Mouse (Mus musculus): Measurements from ENCODE around the gene Gucy1b2. TPM values are rescaled to one million over a fixed set of nuclear protein-coding genes. Genes with fewer than 3 reads are reported as not detected.

The Gucy1b2 gene
- polyA plus RNA-seq, 1 experiment from 2014 or later, result 0.18 TPM

- Histone ChIP-seq H3K9ac (no peak overlapping the region), H3K4me3 (no peak overlapping the region), H3K36me3 (no peaks in the 10 kb centered on the region), H3K27ac (no peak overlapping the region), H3K4me2 (replicated peaks) (peak overlapping the region; percentile 3), H3K4me1 (peaks cover 7% of the 10 kb centered on the region), H3K9me3 (replicated peaks) (no peaks in the 10 kb centered on the region), H3K27me3 (peaks cover 5% of the 10 kb centered on the region; the same call in 1 of the 2 replicates)
- no peak for ATAC-seq (ENCODE audit: low FRiP score)
- WGBS, result 13% methylated on average over 9 of the region's 9 CpGs
Measured at GRCm38 (mm10) chr14:62464966-62465365, 8.9 kb upstream of the Gucy1b2 start.

- Histone ChIP-seq H3K4me3 (no peak overlapping the region), H3K9me3 (replicated peaks) (no peaks in the 10 kb centered on the region), H3K27me3 (peaks cover 2% of the 10 kb centered on the region; the same call in 1 of the 2 replicates), H3K36me3 (no peaks in the 10 kb centered on the region), H3K9ac (no peak overlapping the region), H3K4me2 (replicated peaks) (no peak overlapping the region), H3K4me1 (peaks cover 5% of the 10 kb centered on the region), H3K27ac (no peak overlapping the region)
- ATAC-seq (ENCODE audit: low FRiP score), result no peak
- WGBS, result 63% methylated on average over 11 of the region's 11 CpGs
Measured at GRCm38 (mm10) chr14:62459541-62459940, 3.5 kb upstream of the Gucy1b2 start.

GRCm38 (mm10) chr14:62457420-62458181 is 1.5 kb upstream of the Gucy1b2 start:
- no peak overlapping the region for H3K4me3 ChIP-seq
- no peak overlapping the region; the same call in 1 of the 2 replicates for H3K4me2 ChIP-seq (replicated peaks)
- WGBS, result 18% methylated on average over 22 of the region's 22 CpGs
- no peak overlapping the region for H3K27ac ChIP-seq
- no peaks in the 10 kb centered on the region for H3K9me3 ChIP-seq (replicated peaks)
- peaks cover 2% of the 10 kb centered on the region; the same call in 1 of the 2 replicates for H3K27me3 ChIP-seq
- peak; percentile 73; the same call in 1 of the 2 replicates for ATAC-seq (ENCODE audit: low FRiP score)
- H3K4me1 ChIP-seq, result peaks cover 4% of the 10 kb centered on the region; the same call in 1 of the 2 replicates
- H3K36me3 ChIP-seq, result no peaks in the 10 kb centered on the region
- H3K9ac ChIP-seq, result no peak overlapping the region

GRCm38 (mm10) chr14:62455570-62455879 is 564 bp downstream of the Gucy1b2 start:
- no peak overlapping the region for H3K27ac ChIP-seq
- H3K36me3 ChIP-seq, result no peaks in the 10 kb centered on the region
- peaks cover 2% of the 10 kb centered on the region; the same call in 1 of the 2 replicates for H3K27me3 ChIP-seq
- H3K4me3 ChIP-seq, result no peak overlapping the region
- peak; percentile 48; the same call in 1 of the 2 replicates for ATAC-seq (ENCODE audit: low FRiP score)
- H3K4me2 ChIP-seq (replicated peaks), result no peak overlapping the region
- H3K9me3 ChIP-seq (replicated peaks), result no peaks in the 10 kb centered on the region
- WGBS, result 76% methylated on average over 5 of the region's 5 CpGs
- peaks cover 4% of the 10 kb centered on the region; the same call in 1 of the 2 replicates for H3K4me1 ChIP-seq
- no peak overlapping the region for H3K9ac ChIP-seq

DNA sequence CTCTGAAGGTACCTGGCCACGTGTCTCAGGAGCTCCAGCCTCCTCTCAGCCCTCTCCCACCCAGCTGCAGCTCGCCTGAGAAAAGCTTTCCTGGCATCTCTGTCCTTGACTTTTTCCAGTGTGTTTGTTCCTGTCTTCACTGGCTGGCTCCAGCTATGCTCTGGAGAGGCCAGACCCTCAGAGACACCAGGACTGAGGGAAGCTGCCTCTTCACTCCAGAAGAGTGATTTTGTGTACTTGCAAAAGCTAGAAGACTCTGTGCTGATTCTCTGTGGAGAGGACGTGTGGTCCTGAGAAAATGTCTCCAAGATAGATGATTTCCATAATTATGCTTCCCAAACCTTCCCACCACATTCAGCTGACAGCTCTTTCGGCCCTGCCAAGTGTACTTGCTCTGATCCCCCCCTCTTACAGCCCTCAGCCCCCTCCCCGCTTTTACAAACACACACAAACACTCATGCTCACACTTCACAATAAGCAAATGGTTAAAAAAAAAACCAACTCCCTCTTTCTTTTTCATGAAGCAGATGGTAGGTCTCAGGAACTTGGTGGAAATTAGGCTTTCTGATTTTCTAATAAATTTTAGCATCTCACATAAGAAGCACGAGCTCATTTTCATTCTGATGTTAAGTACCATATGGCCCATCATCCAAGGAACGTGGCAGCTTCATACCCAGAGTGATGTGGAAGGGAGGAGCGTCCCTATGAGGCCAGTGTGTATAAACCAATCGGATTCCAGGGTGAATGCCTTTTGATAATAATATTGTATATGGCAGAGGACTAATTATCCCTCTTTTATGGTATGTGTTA is 1.1 kb downstream of the Gucy1b2 start:
- peak; percentile 46; the same call in 1 of the 2 replicates for ATAC-seq (ENCODE audit: low FRiP score)
- peaks cover 4% of the 10 kb centered on the region; the same call in 1 of the 2 replicates for H3K4me1 ChIP-seq
- no peak overlapping the region for H3K27ac ChIP-seq
- no peak overlapping the region for H3K4me2 ChIP-seq (replicated peaks)
- H3K27me3 ChIP-seq, result peaks cover 2% of the 10 kb centered on the region; the same call in 1 of the 2 replicates
- H3K9me3 ChIP-seq (replicated peaks), result no peaks in the 10 kb centered on the region
- no peak overlapping the region for H3K9ac ChIP-seq
- 60% methylated on average over 9 of the region's 9 CpGs for whole genome bisulfite sequencing
- H3K4me3 ChIP-seq, result no peak overlapping the region
- no peaks in the 10 kb centered on the region for H3K36me3 ChIP-seq

- H3K9me3 ChIP-seq (replicated peaks), result no peaks in the 10 kb centered on the region
- H3K36me3 ChIP-seq, result no peaks in the 10 kb centered on the region
- no peak overlapping the region for H3K4me2 ChIP-seq (replicated peaks)
- WGBS, result 66% methylated on average over 3 of the region's 3 CpGs
- peaks cover 4% of the 10 kb centered on the region; the same call in 1 of the 2 replicates for H3K4me1 ChIP-seq
- H3K27ac ChIP-seq, result no peak overlapping the region
- no peak overlapping the region for H3K9ac ChIP-seq
- H3K27me3 ChIP-seq, result peaks cover 2% of the 10 kb centered on the region; the same call in 1 of the 2 replicates
- no peak for ATAC-seq (ENCODE audit: low FRiP score)
- H3K4me3 ChIP-seq, result no peak overlapping the region
Measured at GRCm38 (mm10) chr14:62454136-62454535, 2.0 kb downstream of the Gucy1b2 start.

- 78% methylated on average over 11 of the region's 11 CpGs for WGBS
- no peak for ATAC-seq (ENCODE audit: low FRiP score)
- no peak overlapping the region for H3K4me2 ChIP-seq (replicated peaks)
Measured at GRCm38 (mm10) chr14:62453276-62453675, 2.8 kb downstream of the Gucy1b2 start.

GRCm38 (mm10) chr14:62450706-62451105 is 5.4 kb downstream of the Gucy1b2 start:
- no peak for ATAC-seq (ENCODE audit: low FRiP score)
- Histone ChIP-seq H3K4me3 (no peak overlapping the region), H3K36me3 (no peaks in the 10 kb centered on the region), H3K27me3 (no peaks in the 10 kb centered on the region), H3K4me2 (replicated peaks) (no peak overlapping the region), H3K27ac (no peak overlapping the region), H3K9ac (no peak overlapping the region), H3K9me3 (replicated peaks) (no peaks in the 10 kb centered on the region), H3K4me1 (no peaks in the 10 kb centered on the region)
- 90% methylated on average over 1 of the region's 1 CpGs for WGBS

More at GRCm38 (mm10) chr14:62453276-62453675, 2.8 kb downstream of the Gucy1b2 start:
- H3K4me3 ChIP-seq, result no peak overlapping the region
- H3K9ac ChIP-seq, result no peak overlapping the region
- H3K9me3 ChIP-seq (replicated peaks), result no peaks in the 10 kb centered on the region
- H3K4me1 ChIP-seq, result peaks cover 4% of the 10 kb centered on the region; the same call in 1 of the 2 replicates
- peaks cover 2% of the 10 kb centered on the region; the same call in 1 of the 2 replicates for H3K27me3 ChIP-seq
- H3K36me3 ChIP-seq, result no peaks in the 10 kb centered on the region
- H3K27ac ChIP-seq, result no peak overlapping the region

GRCm38 (mm10) chr14:62447214-62447548 is 8.9 kb downstream of the Gucy1b2 start:
- no peak overlapping the region for H3K4me3 ChIP-seq
- no peak overlapping the region for H3K4me2 ChIP-seq (replicated peaks)
- ATAC-seq (ENCODE audit: low FRiP score), result no peak
- no peaks in the 10 kb centered on the region for H3K36me3 ChIP-seq
- no peaks in the 10 kb centered on the region for H3K9me3 ChIP-seq (replicated peaks)
- no peak overlapping the region for H3K27ac ChIP-seq
- H3K9ac ChIP-seq, result no peak overlapping the region
- H3K4me1 ChIP-seq, result no peaks in the 10 kb centered on the region
- WGBS, result 82% methylated on average over 3 of the region's 3 CpGs
- H3K27me3 ChIP-seq, result no peaks in the 10 kb centered on the region

- Histone ChIP-seq H3K4me3 (no peak overlapping the region), H3K4me1 (no peaks in the 10 kb centered on the region), H3K9ac (no peak overlapping the region), H3K27ac (no peak overlapping the region), H3K27me3 (no peaks in the 10 kb centered on the region), H3K4me2 (replicated peaks) (no peak overlapping the region), H3K9me3 (replicated peaks) (no peaks in the 10 kb centered on the region), H3K36me3 (no peaks in the 10 kb centered on the region)
- 68% methylated on average over 7 of the region's 7 CpGs for WGBS
- ATAC-seq (ENCODE audit: low FRiP score), result no peak
Measured at GRCm38 (mm10) chr14:62446385-62447213, 9.5 kb downstream of the Gucy1b2 start.

- Histone ChIP-seq H3K9me3 (replicated peaks) (no peaks in the 10 kb centered on the region), H3K4me2 (replicated peaks) (no peak overlapping the region), H3K4me1 (no peaks in the 10 kb centered on the region), H3K27me3 (no peaks in the 10 kb centered on the region), H3K4me3 (no peak overlapping the region), H3K27ac (no peak overlapping the region), H3K36me3 (no peaks in the 10 kb centered on the region), H3K9ac (no peak overlapping the region)
- WGBS, result 75% methylated on average over 6 of the region's 6 CpGs
- ATAC-seq (ENCODE audit: low FRiP score), result no peak
Measured at GRCm38 (mm10) chr14:62443840-62444430, 12.2 kb downstream of the Gucy1b2 start.
